In genomic region chr4:44715621-44716160, GRCm38 (mm10) we compare ENCODE assay signal across 14 mouse cellular contexts. TPM values are rescaled to one million over a fixed set of nuclear protein-coding genes. Genes with fewer than 3 reads are reported as not detected.
"Had no signal": no experiment of that assay in that cellular context is flagged by ENCODE, and none has a peak within 500 bp of the region (broad histone marks: within the 10 kb centered on the region; RNA-seq: fewer than 3 reads in every experiment).

No protein-coding gene starts in this region.

- H3K4me3 ChIP-seq: neural tube, embryonic 12.5 days; stomach, embryonic 15.5 days had no signal

- H3K9ac ChIP-seq: liver, embryonic 14.5 days; lung, embryonic 14.5 days; midbrain, embryonic 12.5 days; neural tube, embryonic 12.5 days; stomach, embryonic 15.5 days had no signal

- H3K27ac ChIP-seq: liver, embryonic 14.5 days; midbrain, embryonic 12.5 days; neural tube, embryonic 12.5 days; stomach, embryonic 15.5 days; stomach, postnatal 0 days had no signal

- DNase-seq: lung, adult 18-20 months; lung, embryonic 14.5 days; lung, postnatal 10 days; lung, postnatal 4 days; right cerebral cortex, postnatal 14 days; thymus, adult 2 months; thymus, postnatal 25 days; thymus, postnatal 4 days had no signal

- H3K4me2 ChIP-seq: lung, embryonic 14.5 days; neural tube, embryonic 12.5 days; stomach, embryonic 15.5 days had no signal

- H3K9me3 ChIP-seq: midbrain, embryonic 12.5 days; neural tube, embryonic 12.5 days; stomach, embryonic 15.5 days had no signal

- H3K36me3 ChIP-seq: midbrain, embryonic 12.5 days; neural tube, embryonic 12.5 days; stomach, embryonic 15.5 days had no signal

RNA-seq across cellular contexts. Expression of gene Pax5, which starts 5.4 kb away (rescaled TPM):
- polyA plus RNA-seq: lung, embryonic 14.5 days; lung, embryonic 16.5 days; stomach, postnatal 0 days had no signal
